Mouse (Mus musculus): ENCODE data around the gene Gimap9. TPM values are rescaled to one million over a fixed set of nuclear protein-coding genes. Genes with fewer than 3 reads are reported as not detected.

Gimap9 gene
- polyA plus RNA-seq, 1 experiment, result 1.7 TPM

DNA sequence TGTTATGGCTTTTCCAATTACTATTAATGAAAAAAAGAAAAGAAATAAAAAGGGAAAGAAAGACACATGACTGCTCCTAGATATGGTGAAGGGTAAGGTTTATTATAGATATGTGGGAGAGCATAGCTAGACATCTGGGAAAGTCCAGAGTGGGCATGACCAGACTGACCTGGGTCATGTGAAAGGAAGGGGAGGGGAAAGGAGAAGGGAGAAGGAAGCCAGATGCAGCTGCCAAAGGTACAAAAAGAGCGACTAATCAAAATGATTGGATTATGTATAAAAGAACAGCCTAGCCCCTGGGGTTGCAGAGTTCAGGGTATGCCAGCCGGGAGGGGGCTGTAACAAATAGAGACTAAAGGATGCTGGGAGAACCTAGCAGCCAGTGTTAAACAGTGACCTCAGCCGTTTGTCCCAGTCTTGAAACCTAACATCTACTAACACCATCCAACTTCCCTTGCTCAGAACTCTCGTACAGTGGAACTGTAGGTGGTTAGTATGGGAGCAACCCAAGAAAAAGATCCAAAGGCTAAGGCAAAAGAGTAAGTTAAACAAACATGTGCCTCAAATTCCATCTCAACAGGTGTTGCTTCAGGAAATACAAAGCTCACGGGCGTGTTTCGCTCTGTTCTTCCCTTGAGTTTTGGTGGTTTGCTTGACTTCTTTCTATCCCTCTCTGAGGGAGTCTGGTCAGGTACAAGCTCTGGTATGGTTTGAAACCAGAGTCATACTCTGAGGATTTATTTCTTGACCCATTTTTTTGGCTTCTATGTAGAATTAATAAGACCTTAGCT, 22.3 kb downstream of the Gimap9 start:
- no peak for TF ChIP-seq POLR2A (IDR thresholded peaks at IDR 0.05; ENCODE audit: borderline replicate concordance, extremely low read depth, insufficient read depth, insufficient read length, poor library complexity, severe bottlenecking)
- no peak for TF ChIP-seq CTCF (IDR thresholded peaks at IDR 0.05; ENCODE audit: borderline replicate concordance, extremely low read depth, insufficient read depth, insufficient read length)
- no peak for DNase-seq (ENCODE audit: low read depth)

DNA sequence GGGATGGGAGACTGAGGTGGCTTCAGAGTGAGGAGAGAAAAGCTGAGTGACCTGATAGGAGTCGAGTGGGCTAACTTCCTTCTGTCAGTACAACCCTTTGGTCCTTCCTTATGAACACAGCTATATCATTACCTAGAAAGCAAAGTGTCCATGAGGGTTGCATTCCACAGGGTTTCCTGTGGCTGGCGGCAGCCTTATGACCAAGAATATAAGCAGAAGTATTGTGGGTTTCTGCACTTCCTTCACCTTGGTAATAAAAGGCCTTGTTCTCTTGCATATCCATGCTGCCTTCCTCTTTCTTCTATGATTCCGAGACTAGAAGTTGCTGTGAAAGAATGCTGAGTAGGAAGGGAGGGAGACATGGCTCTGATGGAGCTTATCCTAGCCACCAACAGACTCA, 23.0 kb downstream of the Gimap9 start:
- TF ChIP-seq CTCF (IDR thresholded peaks at IDR 0.05; ENCODE audit: borderline replicate concordance, extremely low read depth, insufficient read depth, insufficient read length), result no peak
- TF ChIP-seq POLR2A (IDR thresholded peaks at IDR 0.05; ENCODE audit: borderline replicate concordance, extremely low read depth, insufficient read depth, insufficient read length, poor library complexity, severe bottlenecking), result no peak
- no peak for DNase-seq (ENCODE audit: low read depth)

DNA sequence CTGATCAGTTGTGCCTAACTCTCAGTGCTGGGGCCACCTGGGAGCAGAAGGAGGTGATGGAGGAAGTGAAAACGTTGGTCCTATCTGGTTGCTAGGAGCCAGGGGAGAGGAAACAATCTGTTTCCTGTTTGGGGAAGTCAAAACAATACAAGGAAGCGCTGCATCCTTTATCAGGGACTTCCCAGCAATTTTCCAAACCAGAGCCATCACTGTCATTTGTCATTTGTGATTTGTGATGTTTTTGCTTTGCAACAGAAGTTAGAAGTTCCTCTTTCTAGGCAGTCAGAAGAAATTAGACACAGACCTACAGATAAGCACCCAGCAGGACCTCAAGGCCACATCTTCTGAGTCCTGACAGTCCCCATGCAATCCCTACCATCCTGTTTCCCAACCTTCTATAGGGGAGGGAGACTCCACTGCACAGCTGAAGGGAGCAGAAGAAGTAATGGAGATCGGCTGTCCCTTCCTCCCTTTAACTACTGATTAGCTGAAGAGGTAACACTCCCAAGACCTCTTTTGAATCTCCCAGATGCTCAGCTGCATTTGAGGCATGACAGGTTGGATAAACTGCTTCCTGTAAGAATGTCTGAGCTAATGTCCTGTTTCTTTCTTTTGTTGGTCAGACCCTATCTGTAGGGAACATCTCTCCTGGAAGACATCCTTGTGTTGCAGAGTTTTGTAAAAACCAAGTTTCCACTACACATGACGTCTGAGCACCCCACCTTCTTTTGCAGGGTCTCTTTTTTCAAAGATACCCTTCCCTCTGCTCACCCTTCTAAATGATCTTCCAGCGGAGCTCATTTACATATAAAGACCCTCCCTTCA, 24.5 kb downstream of the Gimap9 start:
- no peak for DNase-seq (ENCODE audit: low read depth)
- TF ChIP-seq CTCF (IDR thresholded peaks at IDR 0.05; ENCODE audit: borderline replicate concordance, extremely low read depth, insufficient read depth, insufficient read length) (no peak), POLR2A (IDR thresholded peaks at IDR 0.05; ENCODE audit: borderline replicate concordance, extremely low read depth, insufficient read depth, insufficient read length, poor library complexity, severe bottlenecking) (no peak)

- no peak for TF ChIP-seq POLR2A (IDR thresholded peaks at IDR 0.05; ENCODE audit: borderline replicate concordance, extremely low read depth, insufficient read depth, insufficient read length, poor library complexity, severe bottlenecking)
- no peak for TF ChIP-seq CTCF (IDR thresholded peaks at IDR 0.05; ENCODE audit: borderline replicate concordance, extremely low read depth, insufficient read depth, insufficient read length)
- DNase-seq (ENCODE audit: low read depth), result no peak
Observed at GRCm38 (mm10) chr6:48702146-48702545, 26.2 kb downstream of the Gimap9 start.

GRCm38 (mm10) chr6:48702601-48703000, 26.7 kb downstream of the Gimap9 start:
- no peak for DNase-seq (ENCODE audit: low read depth)
- TF ChIP-seq CTCF (IDR thresholded peaks at IDR 0.05; ENCODE audit: borderline replicate concordance, extremely low read depth, insufficient read depth, insufficient read length) (no peak), POLR2A (IDR thresholded peaks at IDR 0.05; ENCODE audit: borderline replicate concordance, extremely low read depth, insufficient read depth, insufficient read length, poor library complexity, severe bottlenecking) (no peak)

DNA sequence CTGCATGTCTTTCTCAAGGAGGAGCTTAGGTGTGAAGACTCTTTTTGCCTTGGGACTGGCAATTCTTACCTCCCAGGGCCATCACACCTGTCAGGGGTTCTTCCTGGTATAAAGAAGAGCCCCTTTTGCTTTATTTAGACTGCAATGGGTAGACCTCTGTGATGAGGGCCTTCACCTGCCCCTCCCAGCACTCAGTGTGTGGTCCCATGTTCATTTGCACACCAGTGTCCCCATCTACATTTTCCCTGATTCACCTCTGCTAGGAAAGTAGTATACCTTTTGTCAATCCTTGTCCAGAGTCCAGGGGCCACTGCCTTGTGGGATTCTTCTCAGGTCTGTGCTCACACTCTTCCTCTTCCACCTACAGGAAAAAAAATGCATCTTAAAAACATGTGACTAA, 28.2 kb downstream of the Gimap9 start:
- no peak for DNase-seq (ENCODE audit: low read depth)
- TF ChIP-seq POLR2A (IDR thresholded peaks at IDR 0.05; ENCODE audit: borderline replicate concordance, extremely low read depth, insufficient read depth, insufficient read length, poor library complexity, severe bottlenecking) (no peak), CTCF (IDR thresholded peaks at IDR 0.05; ENCODE audit: borderline replicate concordance, extremely low read depth, insufficient read depth, insufficient read length) (no peak)

DNA sequence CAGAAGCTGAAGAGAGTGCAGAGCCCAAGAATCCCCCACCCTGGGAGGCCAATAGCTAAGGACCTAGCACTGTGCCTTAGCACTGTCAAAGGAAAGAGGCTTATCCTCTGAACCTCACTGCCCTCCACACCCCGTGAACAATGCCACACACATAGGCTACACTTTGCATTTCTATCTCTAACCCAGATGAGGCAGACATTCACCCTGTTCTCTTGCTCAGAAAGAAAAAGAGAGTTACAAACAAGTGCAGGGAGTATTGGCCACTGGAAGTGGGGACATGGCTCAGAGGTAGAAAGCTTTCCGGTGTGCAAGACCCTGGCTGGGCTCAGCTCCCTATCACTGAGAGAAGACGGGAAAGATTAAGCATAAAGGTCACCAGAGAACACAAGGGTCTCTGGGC, 30.2 kb downstream of the Gimap9 start:
- DNase-seq (ENCODE audit: low read depth), result no peak
- TF ChIP-seq CTCF (IDR thresholded peaks at IDR 0.05; ENCODE audit: borderline replicate concordance, extremely low read depth, insufficient read depth, insufficient read length) (no peak), POLR2A (IDR thresholded peaks at IDR 0.05; ENCODE audit: borderline replicate concordance, extremely low read depth, insufficient read depth, insufficient read length, poor library complexity, severe bottlenecking) (no peak)

DNA sequence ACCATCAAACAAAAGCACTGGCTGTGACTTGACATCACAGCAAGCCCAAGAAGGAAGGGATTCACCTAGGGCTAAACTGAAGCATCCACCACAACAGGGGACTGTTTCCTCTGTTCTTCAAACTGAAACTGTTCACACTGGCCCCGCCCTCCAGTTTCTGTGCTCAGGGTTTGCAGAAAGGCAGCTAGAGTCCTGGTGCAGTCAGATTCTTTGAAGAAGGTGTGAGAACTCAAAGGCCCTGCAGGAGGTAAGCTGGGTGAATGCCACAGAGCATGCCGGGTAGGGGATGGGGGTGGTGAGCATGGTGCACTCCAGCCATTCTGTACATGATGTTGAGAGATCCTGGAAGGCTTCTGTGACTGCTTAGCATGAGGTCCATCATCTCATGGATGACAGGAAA, 42.5 kb downstream of the Gimap9 start, which contains the start of the genes Gm28053 and Gimap7:
Gene Gm28053, plus strand, starts transcription at position 153 of the 400 bp plus-strand sequence.
Gene Gimap7, plus strand, starts transcription at position 167 of the 400 bp plus-strand sequence.
- TF ChIP-seq POLR2A (IDR thresholded peaks at IDR 0.05; ENCODE audit: borderline replicate concordance, extremely low read depth, insufficient read depth, insufficient read length, poor library complexity, severe bottlenecking) (no peak), CTCF (IDR thresholded peaks at IDR 0.05; ENCODE audit: borderline replicate concordance, extremely low read depth, insufficient read depth, insufficient read length) (no peak)
- DNase-seq (ENCODE audit: low read depth), result no peak

DNA sequence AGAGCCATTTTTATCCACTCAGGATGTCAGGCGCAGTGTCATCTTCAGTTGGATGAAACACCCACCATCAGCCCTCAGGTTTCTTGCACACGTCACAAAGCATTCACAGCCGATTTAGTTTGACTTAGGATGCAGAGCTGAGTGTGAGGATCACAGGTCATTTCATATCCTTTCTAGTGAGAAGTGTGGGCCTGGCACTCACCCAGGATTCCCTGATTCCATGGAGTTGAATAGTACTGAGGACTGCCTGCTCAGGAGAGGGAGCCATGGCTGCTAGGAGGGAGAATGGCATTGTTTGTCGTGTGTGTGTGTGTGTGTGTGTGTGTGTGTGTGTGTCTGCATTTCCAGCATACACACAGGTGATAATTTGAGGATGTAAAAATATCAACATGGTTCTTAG, 44.4 kb downstream of the Gimap9 start:
- no peak for DNase-seq (ENCODE audit: low read depth)
- TF ChIP-seq POLR2A (IDR thresholded peaks at IDR 0.05; ENCODE audit: borderline replicate concordance, extremely low read depth, insufficient read depth, insufficient read length, poor library complexity, severe bottlenecking), result no peak
- TF ChIP-seq CTCF (IDR thresholded peaks at IDR 0.05; ENCODE audit: borderline replicate concordance, extremely low read depth, insufficient read depth, insufficient read length), result no peak

DNA sequence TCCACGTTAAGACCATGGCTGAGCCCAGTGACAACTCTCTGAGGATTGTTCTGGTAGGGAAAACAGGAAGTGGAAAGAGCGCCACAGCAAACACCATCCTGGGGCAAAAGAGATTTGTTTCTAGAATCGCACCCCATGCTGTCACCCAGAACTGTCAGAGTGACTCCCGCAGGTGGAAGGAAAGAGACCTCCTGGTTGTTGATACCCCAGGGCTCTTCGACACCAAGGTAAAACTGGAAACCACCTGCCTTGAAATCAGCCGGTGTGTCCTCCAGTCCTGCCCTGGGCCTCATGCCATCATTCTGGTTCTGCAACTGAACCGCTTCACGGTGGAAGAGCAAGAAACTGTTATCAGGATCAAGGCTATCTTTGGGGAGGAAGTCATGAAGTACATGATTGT, 47.5 kb downstream of the Gimap9 start:
- no peak for DNase-seq (ENCODE audit: low read depth)
- TF ChIP-seq POLR2A (IDR thresholded peaks at IDR 0.05; ENCODE audit: borderline replicate concordance, extremely low read depth, insufficient read depth, insufficient read length, poor library complexity, severe bottlenecking) (no peak), CTCF (IDR thresholded peaks at IDR 0.05; ENCODE audit: borderline replicate concordance, extremely low read depth, insufficient read depth, insufficient read length) (no peak)

DNA sequence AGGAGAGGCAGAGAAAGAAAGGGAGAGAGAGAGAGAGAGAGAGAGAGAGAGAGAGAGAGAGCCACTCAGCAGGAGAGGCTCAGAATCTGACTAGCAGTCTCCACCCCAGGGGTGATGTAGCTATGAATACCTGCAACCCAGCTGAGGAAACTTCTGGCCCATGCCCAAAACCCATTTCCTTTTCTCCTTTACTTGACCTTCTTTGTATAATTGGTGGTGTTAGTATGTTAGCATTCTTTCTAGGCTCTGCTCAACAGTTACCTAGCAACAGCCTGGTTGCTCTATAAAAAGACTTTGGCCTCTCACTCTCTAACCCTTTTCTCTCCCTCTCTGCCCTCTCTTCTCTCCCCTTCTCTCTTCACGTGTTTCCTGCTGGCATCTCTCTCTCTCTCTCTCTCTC, 49.5 kb downstream of the Gimap9 start:
- DNase-seq (ENCODE audit: low read depth), result peak; percentile 70
- no peak for TF ChIP-seq POLR2A (IDR thresholded peaks at IDR 0.05; ENCODE audit: borderline replicate concordance, extremely low read depth, insufficient read depth, insufficient read length, poor library complexity, severe bottlenecking)
- TF ChIP-seq CTCF (IDR thresholded peaks at IDR 0.05; ENCODE audit: borderline replicate concordance, extremely low read depth, insufficient read depth, insufficient read length), result no peak

Measured in brain, embryonic 14.5 days (tissue).